Mouse (Mus musculus) kidney, postnatal 0 days (tissue): Measurements from ENCODE around the gene Gas1. TPM values are rescaled to one million over a fixed set of nuclear protein-coding genes. Genes with fewer than 3 reads are reported as not detected.

Experiments used
- ATAC-seq: fragments of 200-750 bp; cut with Nextera tagmentation; replicated peaks from 2 replicates; pipeline ENCODE4 v1.8.0; 2017; ENCODE audit warnings: low read depth, moderate number of reproducible peaks, moderate TSS enrichment, moderate library complexity; ENCODE audit not compliant: low FRiP score
- DNase-seq: peaks from one replicate; pipeline ENCODE4 v3.0.0-alpha.2; 2016; ENCODE audit warnings: low spot score
- H3K27ac ChIP-seq: fragments of 300-500 bp; sonication (generic); 2 replicates; pipeline ENCODE4 v1.5.1; 2014; ENCODE audit warnings: mild to moderate bottlenecking
- H3K27me3 ChIP-seq: fragments of 300-500 bp; sonication (generic); 2 replicates; pipeline ENCODE4 v1.6.1; 2014; ENCODE audit warnings: low read length, mixed read lengths; ENCODE audit not compliant: insufficient read depth
- H3K36me3 ChIP-seq: fragments of 300-500 bp; sonication (generic); 2 replicates; pipeline ENCODE4 v1.6.1; 2014; ENCODE audit warnings: low read length, mixed read lengths; ENCODE audit not compliant: insufficient read depth
- H3K4me1 ChIP-seq: fragments of 300-500 bp; sonication (generic); replicated peaks from 2 replicates; pipeline ENCODE4 v1.6.1; 2014; ENCODE audit warnings: antibody characterized with exemption, low read length, mixed read lengths; ENCODE audit not compliant: insufficient read depth
- H3K4me2 ChIP-seq: fragments of 300-500 bp; sonication (generic); 2 replicates; pipeline ENCODE4 v1.6.1; 2014; ENCODE audit warnings: mild to moderate bottlenecking, low read length, moderate library complexity, mixed read lengths
- H3K4me3 ChIP-seq: fragments of 300-500 bp; sonication (generic); replicated peaks from 2 replicates; pipeline ENCODE4 v1.5.1; 2014; ENCODE audit warnings: low read depth, low read length
- H3K9ac ChIP-seq: fragments of 300-500 bp; sonication (generic); 2 replicates; pipeline ENCODE4 v1.6.1; 2014; ENCODE audit warnings: low read depth, low read length
- H3K9me3 ChIP-seq: fragments of 300-500 bp; sonication (generic); replicated peaks from 2 replicates; pipeline ENCODE4 v1.6.1; 2016; ENCODE audit warnings: low read length, inconsistent platforms, mixed read lengths
- CTCF ChIP-seq: IDR thresholded peaks from 2 replicates; pipeline ENCODE4 v1.5.1; 2016; ENCODE audit warnings: antibody characterized with exemption, low read depth, mild to moderate bottlenecking, moderate library complexity
- WGBS: fragments of 180-500 bp; shearing (Covaris S2); extraction: QIAGEN DNeasy Blood & Tissue Kit; methylation state at CpG from one replicate; pipeline ENCODE4 v1.1.7; 2014; 5-methylcytosine and 5-hydroxymethylcytosine counted together
- polyA plus RNA-seq: library from polyadenylated mRNA; unstranded; fragments of >200 nt; fragmentation: Nextera tagmentation; extraction: Ambion mirVana; gene quantifications from 2 replicates; pipeline ENCODE4 v1.2.1, GENCODE M21; 2015

The Gas1 gene
- polyA plus RNA-seq, 1 experiment from 2014 or later, result 116 TPM

DNA sequence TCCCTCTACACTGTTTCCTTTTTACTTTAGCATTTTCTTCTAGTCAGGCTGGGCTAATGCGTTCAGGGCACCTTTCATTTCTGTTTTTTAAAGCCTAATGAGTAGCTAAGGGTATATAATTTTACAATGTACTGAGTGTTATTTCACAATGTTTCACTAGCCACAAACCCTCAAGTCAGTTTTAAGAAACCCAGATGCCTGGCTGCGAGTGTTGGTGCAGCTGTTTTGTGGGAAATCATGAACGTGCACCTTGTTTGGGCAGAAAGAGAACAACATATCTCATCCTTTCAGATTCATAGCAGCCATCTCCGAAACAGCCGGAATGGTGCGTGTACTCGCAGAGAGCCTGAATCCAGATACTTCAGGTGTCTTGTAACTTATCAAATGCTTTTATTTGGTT, 36.7 kb upstream of the Gas1 start:
- no peak overlapping the region for H3K27ac ChIP-seq
- 71% methylated on average over 7 of the region's 7 CpGs for WGBS
- H3K9me3 ChIP-seq, result no peaks in the 10 kb centered on the region
- no peaks in the 10 kb centered on the region for H3K4me1 ChIP-seq
- no peaks in the 10 kb centered on the region for H3K27me3 ChIP-seq
- no peak for TF ChIP-seq CTCF
- ATAC-seq, result no peak
- H3K9ac ChIP-seq, result no peak overlapping the region
- no peak for DNase-seq
- no peak overlapping the region for H3K4me3 ChIP-seq
- H3K4me2 ChIP-seq, result no peak overlapping the region
- H3K36me3 ChIP-seq, result no peaks in the 10 kb centered on the region

GRCm38 (mm10) chr13:60207135-60207601, 30.0 kb upstream of the Gas1 start:
- H3K4me2 ChIP-seq, result no peak overlapping the region
- H3K4me3 ChIP-seq, result no peak overlapping the region
- DNase-seq (no peak), ATAC-seq (no peak)
- H3K9me3 ChIP-seq, result no peaks in the 10 kb centered on the region
- H3K9ac ChIP-seq, result no peak overlapping the region
- H3K27me3 ChIP-seq, result no peaks in the 10 kb centered on the region
- H3K4me1 ChIP-seq, result no peaks in the 10 kb centered on the region
- H3K27ac ChIP-seq, result no peak overlapping the region
- TF ChIP-seq CTCF, result no peak
- WGBS, result 90% methylated on average over 6 of the region's 6 CpGs
- H3K36me3 ChIP-seq, result no peaks in the 10 kb centered on the region

GRCm38 (mm10) chr13:60204746-60205145, 27.6 kb upstream of the Gas1 start:
- ATAC-seq, result no peak
- Histone ChIP-seq H3K4me2 (no peak overlapping the region), H3K4me3 (no peak overlapping the region), H3K27ac (no peak overlapping the region), H3K27me3 (no peaks in the 10 kb centered on the region), H3K9ac (no peak overlapping the region), H3K4me1 (no peaks in the 10 kb centered on the region), H3K36me3 (no peaks in the 10 kb centered on the region), H3K9me3 (no peaks in the 10 kb centered on the region)
- DNase-seq, result no peak
- 87% methylated on average over 6 of the region's 6 CpGs for WGBS
- no peak for TF ChIP-seq CTCF

GRCm38 (mm10) chr13:60193273-60193672, 16.1 kb upstream of the Gas1 start:
- DNase-seq, result no peak
- Histone ChIP-seq H3K4me1 (no peaks in the 10 kb centered on the region), H3K36me3 (no peaks in the 10 kb centered on the region), H3K4me2 (no peak overlapping the region), H3K9ac (no peak overlapping the region), H3K27me3 (no peaks in the 10 kb centered on the region), H3K27ac (no peak overlapping the region), H3K9me3 (no peaks in the 10 kb centered on the region), H3K4me3 (no peak overlapping the region)
- no peak for TF ChIP-seq CTCF
- no peak for ATAC-seq
- WGBS, result 29% methylated on average over 6 of the region's 6 CpGs

GRCm38 (mm10) chr13:60189923-60190322, 12.8 kb upstream of the Gas1 start:
- H3K4me2 ChIP-seq, result no peak overlapping the region
- no peak for ATAC-seq
- no peaks in the 10 kb centered on the region for H3K9me3 ChIP-seq
- H3K4me3 ChIP-seq, result no peak overlapping the region
- no peaks in the 10 kb centered on the region for H3K27me3 ChIP-seq
- H3K9ac ChIP-seq, result no peak overlapping the region
- no peak for TF ChIP-seq CTCF
- H3K27ac ChIP-seq, result no peak overlapping the region
- 22% methylated on average over 10 of the region's 10 CpGs for WGBS
- no peaks in the 10 kb centered on the region for H3K4me1 ChIP-seq
- no peak for DNase-seq
- no peaks in the 10 kb centered on the region for H3K36me3 ChIP-seq

DNA sequence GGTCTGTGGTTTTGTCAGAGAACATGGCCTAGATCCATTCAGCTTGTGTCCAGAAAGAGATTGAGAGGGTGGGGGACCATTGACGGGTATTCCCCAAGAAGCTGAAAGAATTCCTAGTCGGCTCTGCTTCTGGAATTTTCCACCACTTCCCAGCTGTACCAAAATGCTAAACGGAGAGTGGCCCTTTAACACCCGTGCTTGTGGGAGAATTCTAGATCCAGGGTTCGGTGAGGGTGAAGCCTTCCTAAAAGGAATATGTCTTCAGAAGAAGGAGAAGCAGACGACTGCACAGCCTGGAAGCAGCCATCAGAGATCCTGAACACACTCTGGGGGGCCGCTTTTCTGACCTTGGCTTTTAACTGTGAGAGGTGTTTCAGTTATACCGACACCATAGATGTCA, 11.8 kb upstream of the Gas1 start:
- Histone ChIP-seq H3K9ac (no peak overlapping the region), H3K9me3 (no peaks in the 10 kb centered on the region), H3K4me3 (no peak overlapping the region), H3K4me1 (no peaks in the 10 kb centered on the region), H3K27me3 (no peaks in the 10 kb centered on the region), H3K36me3 (no peaks in the 10 kb centered on the region), H3K4me2 (no peak overlapping the region), H3K27ac (no peak overlapping the region)
- DNase-seq (no peak), ATAC-seq (no peak)
- WGBS, result 84% methylated on average over 8 of the region's 8 CpGs
- TF ChIP-seq CTCF, result no peak

GRCm38 (mm10) chr13:60187276-60187675, 10.1 kb upstream of the Gas1 start:
- Histone ChIP-seq H3K9me3 (no peaks in the 10 kb centered on the region), H3K4me3 (no peak overlapping the region), H3K27me3 (no peaks in the 10 kb centered on the region), H3K4me2 (no peak overlapping the region), H3K9ac (no peak overlapping the region), H3K27ac (no peak overlapping the region), H3K4me1 (no peaks in the 10 kb centered on the region), H3K36me3 (no peaks in the 10 kb centered on the region)
- no peak for TF ChIP-seq CTCF
- 65% methylated on average over 2 of the region's 2 CpGs for WGBS
- ATAC-seq (no peak; the same call in 1 of the 2 replicates), DNase-seq (no peak)
